Mouse (Mus musculus) CH12.LX (cell line): ENCODE data around the gene Tmem117. TPM values are rescaled to one million over a fixed set of nuclear protein-coding genes. Genes with fewer than 3 reads are reported as not detected.

Experiments used
- DNase-seq: peaks from one replicate; pipeline ENCODE4 v3.0.0-alpha.2; 2013; ENCODE audit errors: extremely low read depth
- H3K27ac ChIP-seq: 2 replicates; pipeline ENCODE4 v1.5.1; 2012; ENCODE audit warnings: low read depth, mild to moderate bottlenecking, control low read depth, moderate library complexity; ENCODE audit not compliant: insufficient read depth
- H3K27me3 ChIP-seq: replicated peaks from 2 replicates; pipeline ENCODE3; 2012; ENCODE audit warnings: inconsistent platforms
- H3K36me3 ChIP-seq, 2 experiments: replicated peaks in 1 of 2; 2 replicates each; pipeline versions ENCODE3 to v1.6.1; 2012; ENCODE audit warnings: inconsistent platforms in 1 of 2, low read length in 1 of 2, mild to moderate bottlenecking in 1 of 2, mixed read lengths in 1 of 2, moderate library complexity in 1 of 2; ENCODE audit not compliant: control insufficient read depth in 1 of 2, insufficient read depth in 1 of 2
- H3K4me1 ChIP-seq, 2 experiments: 2 replicates each; pipeline ENCODE4 v1.6.1; 2012; ENCODE audit warnings: inconsistent platforms in 1 of 2, moderate library complexity in 1 of 2; ENCODE audit not compliant: insufficient read depth in 2 of 2, control insufficient read depth in 1 of 2
- H3K4me2 ChIP-seq: 2 replicates; pipeline ENCODE4 v1.6.1; 2012; ENCODE audit warnings: low read depth, mild to moderate bottlenecking, control low read depth; ENCODE audit not compliant: poor library complexity, insufficient read depth, severe bottlenecking
- H3K4me3 ChIP-seq, 3 experiments: fragments of 150-350 bp in 1 of 3; sonication (generic) in 1 of 3; replicated peaks in 1 of 3; 2 replicates each; pipeline versions ENCODE3 to v1.5.1; 2011 to 2012; ENCODE audit warnings: low read depth in 2 of 3, low read length in 2 of 3, mild to moderate bottlenecking in 2 of 3, moderate library complexity in 2 of 3, control low read depth in 1 of 3, improper control_type of control experiment in 1 of 3, inconsistent platforms in 1 of 3, mixed read lengths in 1 of 3; ENCODE audit not compliant: poor library complexity in 1 of 3
- H3K79me2 ChIP-seq: replicated peaks from 2 replicates; pipeline ENCODE4 v1.6.1; 2012; ENCODE audit warnings: mild to moderate bottlenecking, moderate library complexity; ENCODE audit not compliant: control insufficient read depth, poor library complexity, insufficient read depth, severe bottlenecking; ENCODE audit errors: extremely low read depth
- H3K9ac ChIP-seq: 2 replicates; pipeline ENCODE4 v1.6.1; 2012; ENCODE audit warnings: low read depth, mild to moderate bottlenecking, control low read depth, moderate library complexity; ENCODE audit not compliant: insufficient read depth
- H3K9me3 ChIP-seq: replicated peaks from 2 replicates; pipeline ENCODE3; 2012; ENCODE audit warnings: low read length, inconsistent platforms, mixed read lengths
- BHLHE40 ChIP-seq: IDR thresholded peaks from 2 replicates; pipeline ENCODE4 v1.6.1; 2011; ENCODE audit warnings: mild to moderate bottlenecking, low read depth, low read length, improper control_type of control experiment
- CHD2 ChIP-seq: IDR thresholded peaks from 2 replicates; pipeline ENCODE4 v1.6.1; 2011; ENCODE audit warnings: low read length, improper control_type of control experiment
- E2F4 ChIP-seq: IDR thresholded peaks from 2 replicates; pipeline ENCODE4 v1.6.1; 2011; ENCODE audit warnings: low read depth, low read length, improper control_type of control experiment; ENCODE audit not compliant: insufficient replicate concordance
- EP300 ChIP-seq: IDR thresholded peaks from 2 replicates; pipeline ENCODE4 v1.6.1; 2011; ENCODE audit warnings: low read length, improper control_type of control experiment
- ETS1 ChIP-seq: conservative IDR thresholded peaks from 2 replicates; pipeline ENCODE4 v1.6.1; 2012; ENCODE audit warnings: low read depth, mild to moderate bottlenecking, inconsistent platforms, low read length, improper control_type of control experiment, moderate library complexity
- GABPA ChIP-seq: IDR thresholded peaks from 2 replicates; pipeline ENCODE4 v1.6.1; 2012; ENCODE audit warnings: low read depth, low read length, improper control_type of control experiment, inconsistent platforms; ENCODE audit not compliant: insufficient replicate concordance
- HCFC1 ChIP-seq: IDR thresholded peaks from 2 replicates; pipeline ENCODE4 v1.6.1; 2012; ENCODE audit warnings: low read depth, mild to moderate bottlenecking, inconsistent platforms, low read length, improper control_type of control experiment
- IRF4 ChIP-seq: IDR thresholded peaks from 2 replicates; pipeline ENCODE4 v1.6.1; 2014; ENCODE audit warnings: low read depth, mild to moderate bottlenecking, inconsistent platforms, low read length, improper control_type of control experiment
- JUN ChIP-seq: IDR thresholded peaks from 2 replicates; pipeline ENCODE4 v1.6.1; 2011; ENCODE audit warnings: low read depth, mild to moderate bottlenecking, low read length, improper control_type of control experiment, moderate library complexity; ENCODE audit not compliant: insufficient read depth
- JUND ChIP-seq: conservative IDR thresholded peaks from 2 replicates; pipeline ENCODE4 v1.6.1; 2011; ENCODE audit warnings: low read depth, low read length, improper control_type of control experiment
- KAT2A ChIP-seq: IDR thresholded peaks from 2 replicates; pipeline ENCODE4 v1.6.1; 2012; ENCODE audit warnings: low read length, improper control_type of control experiment, inconsistent platforms; ENCODE audit not compliant: insufficient replicate concordance
- MAFK ChIP-seq: IDR thresholded peaks from 2 replicates; pipeline ENCODE4 v1.6.1; 2011; ENCODE audit warnings: low read length, improper control_type of control experiment; ENCODE audit not compliant: insufficient replicate concordance
- MEF2A ChIP-seq: IDR thresholded peaks from 2 replicates; pipeline ENCODE4 v1.6.1; 2014; ENCODE audit warnings: low read depth, mild to moderate bottlenecking, inconsistent platforms, low read length, improper control_type of control experiment, borderline replicate concordance
- MYC ChIP-seq: IDR thresholded peaks from 2 replicates; pipeline ENCODE4 v1.6.1; 2011; ENCODE audit warnings: low read depth, mild to moderate bottlenecking, improper control_type of control experiment, low read length
- NELFE ChIP-seq: IDR thresholded peaks from 2 replicates; pipeline ENCODE4 v1.6.1; 2011; ENCODE audit warnings: low read depth, low read length, improper control_type of control experiment
- PAX5 ChIP-seq: IDR thresholded peaks from 2 replicates; pipeline ENCODE4 v1.6.1; 2012; ENCODE audit warnings: low read length, inconsistent platforms, mixed read lengths
- POLR2A ChIP-seq: IDR thresholded peaks from 2 replicates; pipeline ENCODE4 v1.6.1; 2011; ENCODE audit warnings: low read depth, mild to moderate bottlenecking, improper control_type of control experiment, low read length
- RAD21 ChIP-seq: IDR thresholded peaks from 2 replicates; pipeline ENCODE4 v1.6.1; 2011; ENCODE audit warnings: low read depth, mild to moderate bottlenecking, low read length, improper control_type of control experiment, moderate library complexity
- RCOR1 ChIP-seq: conservative IDR thresholded peaks from 2 replicates; pipeline ENCODE4 v1.6.1; 2012; ENCODE audit warnings: low read depth, mild to moderate bottlenecking, inconsistent platforms, low read length, improper control_type of control experiment
- SIN3A ChIP-seq: IDR thresholded peaks from 2 replicates; pipeline ENCODE4 v1.6.1; 2012; ENCODE audit warnings: low read length, improper control_type of control experiment, inconsistent platforms
- SMC3 ChIP-seq: IDR thresholded peaks from 2 replicates; pipeline ENCODE4 v1.6.1; 2011; ENCODE audit warnings: low read depth, low read length, improper control_type of control experiment
- UBTF ChIP-seq: IDR thresholded peaks from 2 replicates; pipeline ENCODE4 v1.6.1; 2012; ENCODE audit warnings: low read depth, mild to moderate bottlenecking, inconsistent platforms, low read length, improper control_type of control experiment, moderate library complexity
- ZC3H11A ChIP-seq: IDR thresholded peaks from 2 replicates; pipeline ENCODE4 v1.6.1; 2012; ENCODE audit warnings: low read depth, mild to moderate bottlenecking, inconsistent platforms, low read length, improper control_type of control experiment
- ZNF384 ChIP-seq: IDR thresholded peaks from 2 replicates; pipeline ENCODE4 v1.6.1; 2012; ENCODE audit warnings: low read depth, low read length, improper control_type of control experiment, inconsistent platforms
- dilution Hi-C: fragments of 300-500 bp; cut with MboI; formaldehyde crosslinking; loops from 2 replicates; pipeline ENCODE4 v1.14.3; 2020; ENCODE audit warnings: low sequenced_read_pairs; ENCODE audit not compliant: extremely low pct_unique_long_range_greater_than_20kb, extremely low pct_ligation_motif_present
- in situ Hi-C: fragments of 300-500 bp; cut with MboI; formaldehyde crosslinking; loops from 3 replicates; pipeline ENCODE4 v1.14.3; 2019; ENCODE audit warnings: low sequenced_read_pairs, low pct_ligation_motif_present, low pct_unique_long_range_greater_than_20kb, mixed read lengths
- polyA plus RNA-seq: library from polyadenylated mRNA; unstranded; fragments of >175 nt; gene quantifications from 2 replicates; pipeline ENCODE4 v1.2.1, GENCODE M21; 2012; ENCODE audit warnings: low read depth; ENCODE audit not compliant: insufficient read length
- total RNA-seq, 2 experiments: library from RNA; depleted of rRNA; stranded (reverse); fragments of 300-350 nt in 1 of 2; fragments of >200 nt in 1 of 2; gene quantifications; 2 replicates each; pipeline ENCODE4 v1.2.3; 2012 to 2014

Gene Tmem117
- total and polyA plus RNA-seq, 3 experiments, result not detected

DNA sequence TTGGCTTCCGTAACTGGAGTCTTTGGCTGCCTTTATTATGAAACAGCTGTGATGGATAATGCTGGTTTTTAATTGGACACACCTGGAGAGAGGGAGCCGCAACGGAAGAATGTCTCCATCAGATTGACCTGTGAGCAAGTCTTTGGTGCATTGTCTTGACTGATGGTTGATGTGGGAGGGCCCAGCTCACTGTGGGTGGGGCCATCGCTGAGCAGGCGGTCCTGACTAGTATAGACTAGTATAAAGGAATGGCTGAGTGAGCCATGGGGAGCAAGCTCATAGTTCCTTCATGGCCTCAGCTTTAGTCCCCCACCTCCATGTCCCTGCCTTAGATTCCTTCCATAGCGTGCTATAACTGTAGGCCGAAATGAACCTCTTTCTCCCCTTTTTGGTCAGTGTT lies 58.1 kb downstream of the Tmem117 start:
- no peaks in the 10 kb centered on the region for H3K9me3 ChIP-seq
- H3K9ac ChIP-seq, result no peak overlapping the region
- no peak overlapping the region for H3K4me3 ChIP-seq
- H3K4me1 ChIP-seq, result peaks cover 0 to 2% of the 10 kb centered on the region in 2 experiments; a peak in 1 of 4 replicates
- H3K79me2 ChIP-seq, result no peaks in the 10 kb centered on the region
- no peak overlapping the region for H3K4me2 ChIP-seq
- no peak overlapping the region for H3K27ac ChIP-seq
- in situ Hi-C loops, result no loop called here
- no peaks in the 10 kb centered on the region for H3K27me3 ChIP-seq
- TF ChIP-seq EP300 (no peak), IRF4 (no peak), ETS1 (no peak), BHLHE40 (no peak), SMC3 (no peak), KAT2A (no peak), NELFE (no peak), JUN (no peak)
- dilution Hi-C loops, result no loop called here
- H3K36me3 ChIP-seq, result no peaks in the 10 kb centered on the region
- no peak for DNase-seq

DNA sequence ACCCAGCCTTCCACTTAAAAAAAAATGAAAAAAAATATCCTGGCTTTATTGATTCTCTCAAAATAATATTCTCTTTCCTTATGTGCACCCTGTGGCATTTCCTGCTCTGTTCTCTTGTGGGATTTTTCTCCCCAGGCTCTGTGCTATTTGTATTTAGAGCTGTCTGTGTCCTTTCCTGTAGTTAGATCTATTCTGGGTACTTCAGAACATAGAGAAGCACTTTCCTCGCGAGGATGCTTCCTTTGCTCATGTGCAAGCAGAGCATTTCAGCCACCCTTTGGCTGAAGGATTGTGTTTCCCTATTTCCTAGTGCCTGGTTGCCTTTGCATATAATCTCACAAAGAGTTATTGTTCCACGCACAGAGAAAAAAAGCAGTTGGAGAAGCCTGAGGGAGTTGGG lies 58.6 kb downstream of the Tmem117 start:
- DNase-seq, result no peak
- no peaks in the 10 kb centered on the region for H3K79me2 ChIP-seq
- H3K9ac ChIP-seq, result no peak overlapping the region
- peaks cover 0 to 2% of the 10 kb centered on the region in 2 experiments; a peak in 1 of 4 replicates for H3K4me1 ChIP-seq
- no peak overlapping the region for H3K4me2 ChIP-seq
- no peaks in the 10 kb centered on the region for H3K36me3 ChIP-seq
- in situ Hi-C loops, result no loop called here
- H3K27me3 ChIP-seq, result no peaks in the 10 kb centered on the region
- no peak overlapping the region for H3K4me3 ChIP-seq
- H3K27ac ChIP-seq, result no peak overlapping the region
- no peak for TF ChIP-seq ZNF384
- no peak for TF ChIP-seq E2F4
- no peak for TF ChIP-seq MAFK
- dilution Hi-C loops, result no loop called here
- no peaks in the 10 kb centered on the region for H3K9me3 ChIP-seq

DNA sequence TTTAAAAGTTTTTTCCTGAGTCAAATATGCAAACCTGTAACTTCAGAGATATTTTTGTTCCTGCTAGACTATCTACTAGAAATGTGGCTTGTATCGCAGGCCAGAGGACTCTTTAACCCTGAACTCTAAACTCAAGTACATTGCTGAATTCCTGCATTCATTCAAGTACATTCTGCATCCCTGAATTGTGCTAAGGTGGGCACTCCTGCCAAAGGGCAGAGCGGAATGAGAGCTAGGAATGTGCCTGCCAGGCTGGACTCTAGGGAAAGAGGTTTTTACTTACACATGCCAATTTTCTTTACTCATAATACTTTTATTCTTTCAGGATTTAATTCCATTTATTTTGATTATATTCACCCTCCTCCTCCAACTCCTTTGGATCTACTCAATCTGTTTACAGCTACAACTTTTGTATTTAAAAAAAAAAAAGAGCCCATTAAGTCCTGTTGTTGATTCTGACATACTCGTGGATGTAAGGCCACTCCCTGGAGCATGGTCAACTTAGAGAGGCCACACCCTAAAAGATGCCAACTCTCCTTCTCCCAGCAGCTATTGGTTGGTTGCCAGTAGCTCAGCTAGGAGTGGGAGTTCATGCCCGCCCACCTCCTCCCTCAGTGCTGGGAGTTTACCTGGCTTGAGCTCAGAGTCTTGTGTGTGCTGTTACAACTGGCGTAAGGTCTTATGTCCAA lies 60.3 kb downstream of the Tmem117 start:
- dilution Hi-C loops, result no loop called here
- H3K27me3 ChIP-seq, result no peaks in the 10 kb centered on the region
- in situ Hi-C loops, result no loop called here
- H3K27ac ChIP-seq, result no peak overlapping the region
- no peak overlapping the region for H3K4me3 ChIP-seq
- TF ChIP-seq MYC (no peak), EP300 (no peak), ZC3H11A (no peak), KAT2A (no peak), PAX5 (no peak), RCOR1 (no peak), GABPA (no peak), POLR2A (no peak), HCFC1 (no peak), MEF2A (no peak), SIN3A (no peak), RAD21 (no peak), JUND (no peak), CHD2 (no peak), BHLHE40 (no peak), E2F4 (no peak), IRF4 (no peak), UBTF (no peak), NELFE (no peak)
- H3K9me3 ChIP-seq, result no peaks in the 10 kb centered on the region
- H3K79me2 ChIP-seq, result no peaks in the 10 kb centered on the region
- peaks cover 0 to 2% of the 10 kb centered on the region in 2 experiments; a peak in 1 of 4 replicates for H3K4me1 ChIP-seq
- no peak for DNase-seq
- H3K4me2 ChIP-seq, result no peak overlapping the region
- H3K9ac ChIP-seq, result no peak overlapping the region
- H3K36me3 ChIP-seq, result no peaks in the 10 kb centered on the region
